Mouse (Mus musculus): ENCODE measurements at regions not wholly inside any gene's neighbourhood (a gene's known extent, or its start where the extent isn't known, plus 50 kb on each side); places are given as distances from the start of the nearest gene placed in this dataset.

DNA sequence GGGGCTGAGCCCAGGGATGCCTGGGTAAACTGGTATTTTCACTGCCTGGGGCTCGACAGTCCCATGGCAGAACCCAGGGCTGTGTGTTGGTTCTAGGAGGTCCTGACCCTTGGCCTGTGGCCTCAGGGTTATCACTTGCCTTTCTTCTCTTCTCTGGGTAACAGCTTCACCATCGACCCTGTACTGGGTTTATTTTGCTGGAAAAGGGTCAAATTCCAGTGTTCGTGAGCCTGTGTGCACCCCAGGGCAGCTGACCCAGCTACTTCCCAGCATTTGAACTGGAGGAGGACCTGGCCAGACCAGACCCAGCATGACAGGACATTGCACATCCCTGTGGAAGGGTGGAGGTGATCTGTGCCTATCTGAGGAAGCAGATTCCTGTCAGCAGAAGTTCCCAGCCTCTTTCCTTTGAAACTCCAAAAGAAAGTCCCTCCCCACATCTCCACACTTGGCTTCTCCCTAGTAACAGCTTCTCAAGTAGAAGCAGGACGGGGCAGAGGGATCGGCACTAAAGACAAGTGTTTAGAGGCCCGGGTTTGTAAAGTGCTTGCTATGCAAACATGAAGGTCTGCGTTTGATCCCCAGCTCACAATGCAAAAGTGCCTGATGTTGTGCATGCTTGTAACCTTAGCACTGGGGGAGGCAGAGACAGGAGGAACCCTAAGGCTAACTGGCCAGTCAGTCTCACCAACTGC is 103.9 kb upstream of the Ccnd1 start:
- no peaks in the 10 kb centered on the region for H3K79me2 ChIP-seq (ENCODE audit: control insufficient read depth, insufficient read depth, low read length, poor library complexity)
- no peak overlapping the region for H3K27ac ChIP-seq (ENCODE audit: control insufficient read depth, low read depth, low read length)
- no peak for TF ChIP-seq BHLHE40 (IDR thresholded peaks at IDR 0.05; ENCODE audit: borderline replicate concordance, low read depth, low read length)
- TF ChIP-seq POLR2A (IDR thresholded peaks at IDR 0.05; ENCODE audit: control insufficient read depth in 1 of 2, insufficient read depth in 1 of 2, low read depth in 1 of 2, low read length in 2 of 2, poor library complexity in 1 of 2), result no peak
- no peak for TF ChIP-seq USF1 (IDR thresholded peaks at IDR 0.05; ENCODE audit: low read depth, low read length)
- TF ChIP-seq TBP (IDR thresholded peaks at IDR 0.05; ENCODE audit: low read depth, low read length), result no peak
- TF ChIP-seq JUND (IDR thresholded peaks at IDR 0.05; ENCODE audit: low read depth, low read length), result no peak
- TF ChIP-seq ZC3H11A (IDR thresholded peaks at IDR 0.05; ENCODE audit: low read depth, low read length), result no peak
- no peak for TF ChIP-seq RCOR1 (IDR thresholded peaks at IDR 0.05; ENCODE audit: low read depth, low read length)
- no peak for TF ChIP-seq MYC (IDR thresholded peaks at IDR 0.05; ENCODE audit: low read depth, low read length)
- TF ChIP-seq SIN3A (IDR thresholded peaks at IDR 0.05; ENCODE audit: low read length), result no peak
- H3K9me3 ChIP-seq (replicated peaks; ENCODE audit: insufficient read depth, low read length), result no peaks in the 10 kb centered on the region
- H3K4me3 ChIP-seq (ENCODE audit: control insufficient read depth in 1 of 2, insufficient read depth in 1 of 2, low read depth in 2 of 2, low read length in 2 of 2), result no peak overlapping the region
- no peak for DNase-seq (ENCODE audit: low read depth, low spot score)
- no peaks in the 10 kb centered on the region for H3K36me3 ChIP-seq (ENCODE audit: control insufficient read depth in 1 of 2, insufficient read depth in 2 of 2, low read length in 2 of 2)
- H3K4me1 ChIP-seq (ENCODE audit: control insufficient read depth in 1 of 2, insufficient read depth in 2 of 2, low read length in 2 of 2), result no peaks in the 10 kb centered on the region
- H3K9ac ChIP-seq (ENCODE audit: control insufficient read depth, low read depth, low read length, poor library complexity, severe bottlenecking), result no peak overlapping the region
- H3K27me3 ChIP-seq (ENCODE audit: control insufficient read depth in 1 of 2, insufficient read depth in 2 of 2, low read length in 2 of 2), result no peaks in the 10 kb centered on the region

- no peaks in the 10 kb centered on the region for H3K4me1 ChIP-seq (ENCODE audit: control insufficient read depth in 1 of 2, insufficient read depth in 2 of 2, low read length in 2 of 2)
- no peaks in the 10 kb centered on the region for H3K9me3 ChIP-seq (replicated peaks; ENCODE audit: insufficient read depth, low read length)
- no peak overlapping the region for H3K9ac ChIP-seq (ENCODE audit: control insufficient read depth, low read depth, low read length, poor library complexity, severe bottlenecking)
- H3K79me2 ChIP-seq (ENCODE audit: control insufficient read depth, insufficient read depth, low read length, poor library complexity), result no peaks in the 10 kb centered on the region
- no peak for TF ChIP-seq USF1 (IDR thresholded peaks at IDR 0.05; ENCODE audit: low read depth, low read length)
- no peak for TF ChIP-seq JUND (IDR thresholded peaks at IDR 0.05; ENCODE audit: low read depth, low read length)
- H3K27me3 ChIP-seq (ENCODE audit: control insufficient read depth in 1 of 2, insufficient read depth in 2 of 2, low read length in 2 of 2), result no peaks in the 10 kb centered on the region
- no peak for DNase-seq (ENCODE audit: low read depth, low spot score)
- no peaks in the 10 kb centered on the region for H3K36me3 ChIP-seq (ENCODE audit: control insufficient read depth in 1 of 2, insufficient read depth in 2 of 2, low read length in 2 of 2)
- H3K4me3 ChIP-seq (ENCODE audit: control insufficient read depth in 1 of 2, insufficient read depth in 1 of 2, low read depth in 2 of 2, low read length in 2 of 2), result no peak overlapping the region
- H3K27ac ChIP-seq (ENCODE audit: control insufficient read depth, low read depth, low read length), result no peak overlapping the region
These were observed 101.1 kb upstream of the Ccnd1 start for GRCm38 (mm10) chr7:145040871-145041270.

DNA sequence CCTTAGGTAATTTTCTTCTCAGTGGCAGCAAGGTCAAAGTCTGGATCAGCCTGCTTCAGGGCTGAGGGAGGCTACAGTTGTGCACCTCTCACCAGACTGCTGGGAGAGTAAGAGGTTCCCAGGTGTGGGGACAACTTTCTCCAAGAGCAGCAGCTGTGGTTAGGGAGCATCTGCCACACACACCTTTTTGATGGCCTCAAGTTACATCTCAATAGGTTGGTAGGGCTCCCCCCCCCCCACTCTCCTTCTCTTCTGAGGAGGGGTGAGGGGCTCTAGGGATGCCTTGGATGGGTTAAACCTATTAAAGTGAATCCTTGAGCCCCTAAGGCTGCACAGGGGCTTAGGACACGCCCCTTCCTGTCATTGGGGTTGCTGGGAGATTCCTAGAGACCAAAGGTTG is 94.7 kb upstream of the Ccnd1 start:
- Histone ChIP-seq H3K27ac (ENCODE audit: control insufficient read depth, low read depth, low read length) (no peak overlapping the region), H3K9me3 (replicated peaks; ENCODE audit: insufficient read depth, low read length) (no peaks in the 10 kb centered on the region), H3K27me3 (ENCODE audit: control insufficient read depth in 1 of 2, insufficient read depth in 2 of 2, low read length in 2 of 2) (no peaks in the 10 kb centered on the region), H3K79me2 (ENCODE audit: control insufficient read depth, insufficient read depth, low read length, poor library complexity) (no peaks in the 10 kb centered on the region), H3K4me3 (ENCODE audit: control insufficient read depth in 1 of 2, insufficient read depth in 1 of 2, low read depth in 2 of 2, low read length in 2 of 2) (no peak overlapping the region), H3K36me3 (ENCODE audit: control insufficient read depth in 1 of 2, insufficient read depth in 2 of 2, low read length in 2 of 2) (no peaks in the 10 kb centered on the region), H3K9ac (ENCODE audit: control insufficient read depth, low read depth, low read length, poor library complexity, severe bottlenecking) (no peak overlapping the region), H3K4me1 (ENCODE audit: control insufficient read depth in 1 of 2, insufficient read depth in 2 of 2, low read length in 2 of 2) (no peaks in the 10 kb centered on the region)
- no peak for DNase-seq (ENCODE audit: low read depth, low spot score)
- TF ChIP-seq CTCF (IDR thresholded peaks at IDR 0.05 in 2 of 3, conservative IDR thresholded peaks at IDR 0.05 in 1 of 3; ENCODE audit: control insufficient read depth in 1 of 3, insufficient read depth in 1 of 3, low read depth in 2 of 3, low read length in 3 of 3, poor library complexity in 1 of 3, severe bottlenecking in 1 of 3) (no peak), RCOR1 (IDR thresholded peaks at IDR 0.05; ENCODE audit: low read depth, low read length) (no peak), NELFE (IDR thresholded peaks at IDR 0.05; ENCODE audit: low read depth, low read length) (no peak), USF1 (IDR thresholded peaks at IDR 0.05; ENCODE audit: low read depth, low read length) (no peak), NRF1 (IDR thresholded peaks at IDR 0.05; ENCODE audit: insufficient read depth, low read depth, low read length, poor library complexity, severe bottlenecking) (no peak), MAZ (IDR thresholded peaks at IDR 0.05; ENCODE audit: low read depth, low read length) (no peak), CHD2 (IDR thresholded peaks at IDR 0.05; ENCODE audit: low read length) (no peak), EP300 (IDR thresholded peaks at IDR 0.05; ENCODE audit: low read depth in 1 of 2, low read length in 2 of 2) (no peak), TBP (IDR thresholded peaks at IDR 0.05; ENCODE audit: low read depth, low read length) (no peak), MAX (IDR thresholded peaks at IDR 0.05; ENCODE audit: low read length) (no peak), ZKSCAN1 (IDR thresholded peaks at IDR 0.05; ENCODE audit: low read depth, low read length) (no peak), ETS1 (IDR thresholded peaks at IDR 0.05; ENCODE audit: low read depth, low read length) (no peak), ELF1 (IDR thresholded peaks at IDR 0.05; ENCODE audit: low read depth, low read length) (no peak)
